Mouse (Mus musculus): ENCODE measurements at regions not wholly inside any gene's neighbourhood (a gene's known extent, or its start where the extent isn't known, plus 50 kb on each side); places are given as distances from the start of the nearest gene placed in this dataset.

DNA sequence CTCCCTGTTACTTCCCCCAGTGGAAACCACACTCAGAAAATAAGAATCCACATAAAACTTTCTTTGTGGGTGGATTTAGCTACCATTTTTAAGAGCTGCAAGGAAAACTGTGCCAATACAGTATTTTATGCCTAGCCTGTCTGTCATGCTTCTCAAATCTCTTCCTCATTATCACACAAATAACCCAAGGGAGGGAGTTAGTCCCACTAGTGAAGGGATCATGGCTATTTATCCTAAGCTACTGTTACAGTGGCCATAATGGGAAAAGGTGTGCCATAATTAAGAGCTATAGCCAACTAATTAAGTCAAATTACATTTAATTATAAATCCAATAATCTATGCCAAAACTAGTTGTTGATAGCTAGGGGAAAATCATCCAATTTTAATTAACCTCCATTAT lies 374.8 kb upstream of the Ube2e3 start:
- H3K36me3 ChIP-seq: no peaks in the 10 kb centered on the region
- H3K9ac ChIP-seq: no peak overlapping the region
- H3K4me2 ChIP-seq (replicated peaks): no peak overlapping the region
- H3K4me3 ChIP-seq: no peak overlapping the region
- no peaks in the 10 kb centered on the region for H3K4me1 ChIP-seq
- H3K27ac ChIP-seq: no peak overlapping the region
- no peak for ATAC-seq (ENCODE audit: low FRiP score)
- no peaks in the 10 kb centered on the region for H3K9me3 ChIP-seq (replicated peaks)
- no peaks in the 10 kb centered on the region for H3K27me3 ChIP-seq

DNA sequence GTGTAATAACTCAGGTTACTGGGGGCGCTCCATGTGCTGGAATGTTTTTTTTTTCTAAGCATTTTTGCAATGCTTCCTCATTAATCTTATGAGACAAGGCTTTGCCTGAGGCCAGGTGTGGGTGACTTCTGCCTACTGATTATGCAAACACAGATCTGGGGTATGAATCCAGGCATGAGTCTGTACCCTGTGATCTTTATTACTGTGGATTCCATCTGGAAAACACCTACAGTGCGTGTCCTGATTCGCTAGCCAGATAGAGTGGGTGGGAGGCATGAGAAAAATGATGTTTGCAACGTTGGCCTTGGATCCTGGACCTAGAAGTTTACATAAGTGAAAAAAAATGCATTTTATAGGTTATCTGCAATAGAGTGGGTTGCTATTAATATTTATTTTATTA lies 387.9 kb upstream of the Ube2e3 start:
- WGBS: 77% methylated on average over 4 of the region's 4 CpGs

DNA sequence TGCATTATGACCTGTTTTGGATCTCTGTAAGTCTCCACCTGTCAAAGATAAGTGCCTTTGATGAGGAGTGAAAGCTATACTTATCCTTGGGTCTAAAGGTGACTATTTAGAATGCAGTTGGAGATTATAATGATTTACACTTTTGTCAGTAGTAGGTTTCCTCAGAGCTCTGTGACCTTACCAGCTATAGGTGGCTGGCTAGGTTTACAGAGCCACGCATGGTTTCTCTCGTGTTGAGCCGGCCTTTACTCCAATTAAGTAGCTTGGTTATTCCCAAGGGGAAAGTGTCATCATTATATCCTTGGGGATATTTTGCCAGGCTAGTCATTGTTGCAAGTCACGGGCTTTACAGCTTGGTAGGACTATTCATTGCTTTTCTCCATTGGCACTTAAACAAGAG lies 408.5 kb upstream of the Ube2e3 start:
- no peak for ATAC-seq (ENCODE audit: low FRiP score)
- H3K4me2 ChIP-seq (replicated peaks): no peak overlapping the region
- WGBS: 87% methylated on average over 4 of the region's 4 CpGs
- no peaks in the 10 kb centered on the region for H3K36me3 ChIP-seq
- no peak overlapping the region for H3K27ac ChIP-seq
- no peak overlapping the region for H3K9ac ChIP-seq
- H3K4me1 ChIP-seq: no peaks in the 10 kb centered on the region
- no peaks in the 10 kb centered on the region for H3K27me3 ChIP-seq
- H3K9me3 ChIP-seq (replicated peaks): no peaks in the 10 kb centered on the region
- H3K4me3 ChIP-seq: no peak overlapping the region

More for the DNA sequence above, 387.9 kb upstream of the Ube2e3 start:
- no peaks in the 10 kb centered on the region for H3K9me3 ChIP-seq (replicated peaks)
- H3K36me3 ChIP-seq: no peaks in the 10 kb centered on the region
- H3K4me1 ChIP-seq: no peaks in the 10 kb centered on the region
- no peak overlapping the region for H3K4me3 ChIP-seq
- H3K27ac ChIP-seq: no peak overlapping the region
- ATAC-seq (ENCODE audit: low FRiP score): no peak
- no peak overlapping the region for H3K9ac ChIP-seq
- no peak overlapping the region for H3K4me2 ChIP-seq (replicated peaks)
- no peaks in the 10 kb centered on the region for H3K27me3 ChIP-seq

DNA sequence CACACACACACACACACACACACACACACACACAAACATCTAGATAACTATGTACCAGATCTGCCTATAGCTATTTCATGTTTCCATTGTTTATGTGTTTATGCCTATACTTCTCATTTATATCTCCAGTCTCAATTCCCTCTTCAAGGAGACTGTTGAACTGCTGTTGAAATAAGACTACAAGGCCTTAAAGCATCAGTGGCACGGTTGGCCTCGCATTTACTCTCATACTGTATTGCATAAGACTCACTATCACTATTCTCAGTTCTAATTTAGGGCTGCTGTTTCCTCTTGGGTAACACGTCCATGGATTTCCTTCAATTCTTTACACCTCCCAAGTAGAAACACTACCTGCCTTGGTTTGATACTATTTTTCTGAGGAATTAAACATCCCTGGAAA lies 414.5 kb upstream of the Ube2e3 start:
- Histone ChIP-seq H3K9ac (no peak overlapping the region), H3K36me3 (no peaks in the 10 kb centered on the region), H3K27ac (no peak overlapping the region), H3K4me1 (no peaks in the 10 kb centered on the region), H3K9me3 (replicated peaks) (no peaks in the 10 kb centered on the region), H3K27me3 (no peaks in the 10 kb centered on the region), H3K4me2 (replicated peaks) (no peak overlapping the region), H3K4me3 (no peak overlapping the region)
- no peak for ATAC-seq (ENCODE audit: low FRiP score)
- 88% methylated on average over 3 of the region's 3 CpGs for WGBS

DNA sequence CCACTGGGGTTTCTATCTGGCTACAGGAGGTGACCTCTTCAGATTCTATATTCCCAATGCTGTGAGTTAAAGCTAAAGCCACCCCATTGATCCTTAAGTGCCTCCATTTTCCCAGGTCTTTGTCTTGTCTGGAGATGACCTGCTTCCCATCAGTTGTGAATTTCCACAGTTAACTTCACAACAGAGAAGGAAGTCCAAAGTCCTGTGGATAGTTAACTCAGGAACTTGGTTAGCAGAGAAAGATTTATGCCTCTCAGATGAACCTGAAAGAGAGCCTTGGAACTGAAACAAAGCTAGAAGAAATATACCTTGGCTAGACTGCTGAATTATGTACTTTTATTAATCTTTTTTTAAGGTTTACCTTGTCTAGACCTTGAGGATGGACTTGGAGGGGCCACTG lies 431.1 kb upstream of the Ube2e3 start:
- no peaks in the 10 kb centered on the region for H3K27me3 ChIP-seq
- ATAC-seq (ENCODE audit: low FRiP score): no peak

DNA sequence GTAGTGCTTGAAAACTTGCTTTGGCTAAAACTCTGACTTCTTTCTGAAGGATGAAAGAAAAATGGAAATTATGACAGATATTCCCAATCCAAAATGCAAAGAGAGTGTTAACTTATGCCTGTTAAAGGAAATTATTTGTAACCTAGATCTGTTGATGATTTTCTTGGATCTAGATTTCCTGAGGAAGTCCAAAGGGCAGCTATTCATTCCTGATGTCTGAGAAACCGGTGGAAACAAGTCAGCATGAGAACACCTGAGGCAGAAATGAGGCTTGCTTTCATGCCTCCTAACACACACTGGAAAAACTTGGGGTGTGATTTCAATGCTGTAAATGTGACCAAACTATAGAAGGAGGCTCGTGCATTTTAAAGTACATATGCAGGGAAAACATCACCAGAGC lies 432.9 kb upstream of the Ube2e3 start:
- no peaks in the 10 kb centered on the region for H3K36me3 ChIP-seq
- no peaks in the 10 kb centered on the region for H3K4me1 ChIP-seq
- no peaks in the 10 kb centered on the region for H3K9me3 ChIP-seq (replicated peaks)
- no peak overlapping the region for H3K4me3 ChIP-seq
- no peak overlapping the region for H3K27ac ChIP-seq
- no peak overlapping the region for H3K9ac ChIP-seq
- 76% methylated on average over 2 of the region's 2 CpGs for WGBS
- no peak overlapping the region for H3K4me2 ChIP-seq (replicated peaks)
- H3K27me3 ChIP-seq: no peaks in the 10 kb centered on the region
- no peak for ATAC-seq (ENCODE audit: low FRiP score)

More for the DNA sequence above, 431.1 kb upstream of the Ube2e3 start:
- Histone ChIP-seq H3K4me3 (no peak overlapping the region), H3K27ac (no peak overlapping the region), H3K9me3 (replicated peaks) (no peaks in the 10 kb centered on the region), H3K36me3 (no peaks in the 10 kb centered on the region), H3K9ac (no peak overlapping the region), H3K4me1 (no peaks in the 10 kb centered on the region), H3K4me2 (replicated peaks) (no peak overlapping the region)

DNA sequence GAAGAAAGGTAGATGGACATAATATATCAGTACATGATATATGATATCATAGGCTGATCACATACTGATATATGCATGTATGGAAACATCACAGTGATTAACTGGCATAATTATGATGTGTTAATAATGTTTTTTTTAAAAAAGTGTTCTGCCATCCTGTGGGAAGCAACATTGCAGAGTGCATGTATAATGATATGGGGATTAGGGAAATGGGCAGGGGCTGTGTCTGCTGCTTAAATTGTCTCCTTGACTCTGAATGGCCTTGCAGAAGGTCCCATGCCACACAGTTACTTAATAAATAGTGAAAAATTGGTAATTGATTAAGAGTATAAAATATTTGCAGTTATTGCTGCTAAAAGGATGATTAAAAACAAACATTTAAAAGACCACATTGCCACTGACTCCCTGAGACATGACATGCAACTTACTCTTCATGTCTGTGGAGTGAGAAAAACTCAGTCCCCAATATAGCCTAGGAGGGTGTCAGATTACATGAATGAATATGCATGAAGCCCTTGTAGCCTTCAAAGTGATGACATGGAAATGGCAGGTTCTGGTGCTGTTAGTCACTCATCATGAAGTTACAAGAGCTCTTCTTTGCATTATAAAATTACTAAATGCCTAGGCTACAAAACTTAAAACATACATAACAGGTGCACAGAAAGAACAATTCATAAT lies 440.1 kb upstream of the Ube2e3 start:
- Histone ChIP-seq H3K36me3 (no peaks in the 10 kb centered on the region), H3K9ac (no peak overlapping the region), H3K4me1 (no peaks in the 10 kb centered on the region), H3K27ac (no peak overlapping the region), H3K4me3 (no peak overlapping the region), H3K9me3 (replicated peaks) (no peaks in the 10 kb centered on the region), H3K27me3 (no peaks in the 10 kb centered on the region), H3K4me2 (replicated peaks) (no peak overlapping the region)
- no peak for ATAC-seq (ENCODE audit: low FRiP score)

DNA sequence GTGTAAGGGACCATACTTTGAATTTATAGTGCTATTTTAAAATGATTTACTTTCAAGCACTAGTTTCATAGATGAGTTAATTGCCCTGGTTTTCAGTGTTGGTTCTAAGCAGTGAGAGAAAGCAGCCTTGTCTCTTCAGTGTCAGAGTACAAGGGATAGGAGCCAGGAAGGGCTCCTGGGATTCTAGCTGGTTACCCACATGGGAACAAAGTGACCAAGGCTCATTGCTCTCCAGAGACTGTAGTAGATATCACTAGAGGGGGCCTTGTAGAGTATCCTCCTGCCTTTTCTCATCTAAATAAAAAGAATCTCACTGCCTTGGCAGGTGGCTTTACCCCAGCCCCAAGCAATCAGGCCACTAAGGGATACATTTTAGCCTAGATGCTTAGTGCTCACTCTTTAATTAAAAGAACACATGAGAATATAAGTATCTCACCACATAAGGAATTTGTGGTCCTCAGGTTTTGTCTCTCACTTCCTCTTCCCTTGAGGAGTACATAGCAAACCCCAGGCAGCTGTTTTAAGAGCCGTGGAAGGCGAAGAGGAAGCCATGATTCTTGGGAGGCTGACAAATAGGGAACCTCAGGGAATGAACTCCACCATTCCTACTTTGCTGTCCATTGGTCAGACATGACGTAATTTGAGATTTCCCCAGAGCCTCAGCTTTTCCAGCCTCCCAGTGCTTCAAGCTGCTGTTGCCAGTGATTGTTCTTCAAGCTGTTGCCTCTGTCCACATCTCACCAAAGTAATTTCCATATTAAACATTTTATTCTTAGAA lies 449.2 kb upstream of the Ube2e3 start:
- no peak for ATAC-seq (ENCODE audit: low FRiP score)
- no peak overlapping the region for H3K27ac ChIP-seq
- H3K9me3 ChIP-seq (replicated peaks): no peaks in the 10 kb centered on the region
- no peak overlapping the region for H3K4me2 ChIP-seq (replicated peaks)
- no peaks in the 10 kb centered on the region for H3K36me3 ChIP-seq
- H3K9ac ChIP-seq: no peak overlapping the region
- H3K27me3 ChIP-seq: no peaks in the 10 kb centered on the region
- no peak overlapping the region for H3K4me3 ChIP-seq
- no peaks in the 10 kb centered on the region for H3K4me1 ChIP-seq
- 62% methylated on average over 3 of the region's 3 CpGs for WGBS

DNA sequence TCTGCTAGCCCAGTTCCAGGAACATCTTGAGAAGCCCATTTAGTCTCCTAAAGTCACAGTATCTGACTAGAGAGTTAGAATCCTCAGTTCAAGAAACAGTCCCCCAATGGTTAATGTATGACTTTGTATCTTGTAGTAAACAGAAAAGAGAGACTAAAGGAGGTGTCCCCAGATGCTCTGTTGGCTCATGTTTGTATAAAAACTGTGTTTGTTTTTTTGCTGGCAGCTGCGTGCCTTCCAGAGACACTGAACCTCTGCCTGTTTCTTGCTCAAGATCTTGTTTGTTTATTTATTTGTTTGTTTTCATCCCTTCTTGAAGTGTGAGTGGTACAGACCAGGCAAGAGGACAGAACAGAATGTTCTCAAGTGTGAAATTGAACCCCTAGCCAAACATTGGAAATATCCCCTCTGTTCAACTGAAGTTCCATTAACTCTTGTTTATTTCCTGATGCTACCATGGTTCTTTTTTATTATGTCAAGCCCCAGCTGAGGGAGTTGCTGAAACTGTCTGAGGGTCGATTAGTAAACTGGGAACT lies 451.3 kb upstream of the Ube2e3 start:
- no peak for ATAC-seq (ENCODE audit: low FRiP score)
- Histone ChIP-seq H3K9me3 (replicated peaks) (no peaks in the 10 kb centered on the region), H3K36me3 (no peaks in the 10 kb centered on the region), H3K9ac (no peak overlapping the region), H3K27ac (no peak overlapping the region), H3K4me2 (replicated peaks) (no peak overlapping the region), H3K4me1 (no peaks in the 10 kb centered on the region), H3K4me3 (no peak overlapping the region), H3K27me3 (no peaks in the 10 kb centered on the region)
- 66% methylated on average over 2 of the region's 2 CpGs for WGBS

DNA sequence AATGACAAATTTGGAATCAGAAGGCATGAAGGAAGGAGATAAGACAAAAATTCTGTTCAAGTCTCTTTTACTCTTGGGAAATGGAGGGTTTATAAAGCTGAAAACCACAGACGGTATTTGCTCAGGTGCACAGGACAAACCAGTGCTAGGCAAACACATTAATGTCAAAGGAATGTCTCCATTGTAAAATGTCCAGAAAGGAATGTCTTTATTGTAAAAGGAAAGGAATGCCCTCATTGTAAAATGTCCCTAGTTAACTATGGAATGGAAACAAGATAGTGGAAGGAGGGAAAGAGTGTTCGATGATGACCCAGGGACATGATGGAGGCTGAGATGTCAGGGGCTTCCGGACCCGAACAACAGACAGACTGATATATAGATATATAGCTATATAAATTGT lies 454.9 kb upstream of the Ube2e3 start:
- no peak overlapping the region for H3K4me3 ChIP-seq
- H3K36me3 ChIP-seq: no peaks in the 10 kb centered on the region
- H3K9me3 ChIP-seq (replicated peaks): no peaks in the 10 kb centered on the region
- H3K9ac ChIP-seq: no peak overlapping the region
- H3K4me2 ChIP-seq (replicated peaks): no peak overlapping the region
- no peaks in the 10 kb centered on the region for H3K4me1 ChIP-seq
- 89% methylated on average over 4 of the region's 4 CpGs for WGBS
- ATAC-seq (ENCODE audit: low FRiP score): no peak
- no peaks in the 10 kb centered on the region for H3K27me3 ChIP-seq
- no peak overlapping the region for H3K27ac ChIP-seq

DNA sequence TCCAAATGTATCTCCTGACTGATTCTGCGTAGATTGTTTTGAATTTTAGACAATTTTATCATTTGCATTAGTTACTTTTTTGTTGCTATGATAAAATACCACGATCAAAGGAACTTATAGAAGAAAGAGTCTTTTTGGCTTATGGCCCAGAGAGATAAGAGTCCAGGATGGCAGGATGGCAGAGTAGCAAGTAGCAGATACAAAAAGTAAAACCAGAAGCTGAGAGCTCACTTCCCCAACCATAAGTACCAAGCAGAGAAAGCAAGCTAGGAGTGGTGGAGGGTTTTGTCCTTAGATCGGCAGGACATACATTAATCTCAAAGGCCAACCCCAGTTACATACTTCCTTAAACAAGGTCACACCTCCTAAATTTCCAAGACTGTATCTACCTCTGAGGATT lies 457.7 kb upstream of the Cwc22 start:
- H3K4me1 ChIP-seq: no peaks in the 10 kb centered on the region
- no peaks in the 10 kb centered on the region for H3K9me3 ChIP-seq (replicated peaks)
- 87% methylated on average over 3 of the region's 3 CpGs for WGBS
- no peak overlapping the region for H3K9ac ChIP-seq
- no peak for ATAC-seq (ENCODE audit: low FRiP score)
- H3K4me2 ChIP-seq (replicated peaks): no peak overlapping the region
- no peaks in the 10 kb centered on the region for H3K27me3 ChIP-seq
- H3K4me3 ChIP-seq: no peak overlapping the region
- H3K27ac ChIP-seq: no peak overlapping the region
- no peaks in the 10 kb centered on the region for H3K36me3 ChIP-seq

DNA sequence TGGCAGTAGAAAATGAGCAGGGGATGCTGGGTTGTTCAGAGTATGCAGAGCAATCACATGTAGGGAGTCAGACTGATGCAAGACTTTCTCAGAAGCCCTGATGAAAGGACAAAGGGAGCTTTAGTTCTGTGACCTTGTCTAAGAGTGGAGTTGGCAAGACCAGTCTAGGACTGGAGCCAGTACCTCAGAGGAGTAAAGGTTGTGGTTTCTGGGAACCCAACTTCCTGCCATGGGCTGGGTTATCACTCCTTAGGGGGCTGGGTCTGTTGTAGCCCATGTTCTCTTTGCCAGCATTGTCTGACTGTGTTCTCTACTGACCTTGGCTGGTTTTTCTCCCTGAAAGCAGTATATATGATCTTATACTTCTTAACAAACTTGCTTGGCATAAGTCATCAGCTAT lies 453.1 kb upstream of the Cwc22 start:
- Histone ChIP-seq H3K27ac (no peak overlapping the region), H3K36me3 (no peaks in the 10 kb centered on the region), H3K4me2 (replicated peaks) (no peak overlapping the region), H3K27me3 (no peaks in the 10 kb centered on the region), H3K4me1 (no peaks in the 10 kb centered on the region), H3K4me3 (no peak overlapping the region), H3K9me3 (replicated peaks) (no peaks in the 10 kb centered on the region), H3K9ac (no peak overlapping the region)
- no peak for ATAC-seq (ENCODE audit: low FRiP score)

DNA sequence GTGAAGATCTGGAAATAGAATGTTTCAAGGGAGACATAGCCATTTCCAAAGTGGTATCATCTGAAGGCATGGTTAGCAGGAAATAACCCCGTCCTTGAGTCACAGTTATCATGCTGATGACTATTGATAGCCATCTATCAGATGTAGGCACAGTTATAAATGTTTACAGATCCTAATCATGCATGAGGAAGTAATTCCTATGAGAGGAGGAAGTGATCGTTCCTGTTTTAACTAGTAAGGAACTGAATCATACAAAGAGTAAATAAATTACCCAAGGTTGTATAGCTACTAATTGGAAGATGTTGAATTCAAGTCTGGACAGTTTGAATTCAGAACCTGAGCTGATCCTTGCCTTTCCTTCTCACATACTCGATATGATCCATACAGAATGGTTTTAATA lies 450.7 kb upstream of the Cwc22 start:
- H3K9ac ChIP-seq: no peak overlapping the region
- no peak for ATAC-seq (ENCODE audit: low FRiP score)
- H3K9me3 ChIP-seq (replicated peaks): no peaks in the 10 kb centered on the region
- WGBS: 83% methylated on average over 3 of the region's 3 CpGs
- no peaks in the 10 kb centered on the region for H3K36me3 ChIP-seq
- H3K27me3 ChIP-seq: no peaks in the 10 kb centered on the region
- H3K4me1 ChIP-seq: no peaks in the 10 kb centered on the region
- no peak overlapping the region for H3K4me3 ChIP-seq
- no peak overlapping the region for H3K27ac ChIP-seq
- H3K4me2 ChIP-seq (replicated peaks): no peak overlapping the region
